Mouse (Mus musculus): ENCODE data around the gene Trim67.
"Not testable (repeated sequence)": the region's sequence is repeated elsewhere in the genome, so short reads cannot be mapped to it uniquely, and the experiment has no call there.

Trim67 gene

DNA sequence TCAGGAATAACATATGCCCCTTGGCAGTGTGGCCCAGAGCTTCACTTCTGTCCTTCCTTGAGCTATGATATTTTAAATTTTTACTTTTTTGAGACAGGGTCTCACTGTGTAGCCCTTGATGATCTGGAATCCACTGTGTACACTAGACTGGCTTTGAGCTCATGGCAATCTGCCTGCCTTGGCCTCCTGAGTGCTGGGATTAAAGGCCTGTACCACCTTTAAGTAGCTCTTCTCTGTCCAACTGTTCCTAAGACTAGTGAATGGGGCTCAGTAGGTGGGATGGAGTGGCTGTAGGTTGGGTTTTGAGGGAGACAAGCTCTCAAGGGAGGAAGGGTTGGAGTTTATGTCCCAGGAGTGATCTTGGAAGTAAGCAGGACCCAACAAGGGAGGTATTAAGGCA, 43.0 kb downstream of the Trim67 start:
- DNase-seq: no peak

DNA sequence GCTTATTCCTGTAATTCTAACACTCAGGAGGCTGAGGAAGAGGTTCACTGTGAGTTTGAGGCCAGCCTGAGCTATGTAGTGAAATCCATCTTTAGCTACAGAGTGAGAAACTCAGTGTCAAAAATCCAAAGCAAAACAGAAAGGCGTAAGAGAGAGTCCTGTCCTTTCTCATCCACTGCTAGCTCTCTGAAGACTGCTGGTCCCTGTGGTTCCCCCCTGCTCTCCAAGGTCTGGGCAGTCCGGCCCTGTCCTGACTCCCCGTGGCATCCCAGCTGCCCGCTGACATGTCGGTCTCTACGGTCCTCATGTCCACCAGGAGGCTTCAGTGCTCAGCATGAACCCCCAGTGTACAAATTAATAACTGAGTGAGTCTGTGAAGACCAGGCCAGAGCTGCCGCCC, 43.4 kb downstream of the Trim67 start:
- DNase-seq: no peak

DNA sequence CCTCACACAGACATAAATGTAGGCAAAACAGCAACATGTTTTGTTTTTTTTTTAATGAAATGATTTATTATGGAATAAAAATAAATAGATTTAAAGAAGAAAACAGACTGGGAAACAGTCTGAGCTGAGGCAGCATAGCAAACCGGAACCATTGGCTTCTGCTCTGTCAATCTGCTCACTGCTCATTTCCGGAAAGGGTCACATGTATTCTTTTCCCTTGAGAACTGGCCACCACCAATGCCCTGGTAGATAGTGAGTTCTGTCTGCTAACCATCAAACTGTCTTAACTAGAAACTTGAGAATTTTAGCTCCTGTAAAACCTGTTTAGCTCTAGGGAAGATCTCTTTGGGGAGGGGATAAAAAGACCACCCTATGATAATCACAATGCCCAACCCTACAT, 44.0 kb downstream of the Trim67 start:
- no peak for DNase-seq

DNA sequence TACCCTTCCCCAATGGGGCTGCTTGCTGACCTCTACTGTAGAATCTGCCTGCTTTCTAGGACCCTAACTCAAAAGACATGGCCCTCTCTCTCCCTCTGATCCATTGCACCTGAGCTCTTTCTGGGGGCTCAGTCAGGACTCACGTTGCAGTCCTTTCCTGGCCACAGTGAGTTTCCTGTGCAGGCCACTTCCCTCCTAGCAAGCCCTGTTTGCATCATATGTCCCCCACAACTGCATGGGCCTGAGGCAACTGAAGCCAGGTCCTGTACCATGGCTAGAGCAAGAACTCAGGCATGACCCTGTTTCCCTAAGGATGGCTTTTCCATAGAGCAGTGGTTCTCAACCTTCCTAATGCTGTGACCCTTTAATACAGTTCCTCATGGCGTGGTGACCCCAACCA, 45.1 kb downstream of the Trim67 start:
- no peak for DNase-seq

DNA sequence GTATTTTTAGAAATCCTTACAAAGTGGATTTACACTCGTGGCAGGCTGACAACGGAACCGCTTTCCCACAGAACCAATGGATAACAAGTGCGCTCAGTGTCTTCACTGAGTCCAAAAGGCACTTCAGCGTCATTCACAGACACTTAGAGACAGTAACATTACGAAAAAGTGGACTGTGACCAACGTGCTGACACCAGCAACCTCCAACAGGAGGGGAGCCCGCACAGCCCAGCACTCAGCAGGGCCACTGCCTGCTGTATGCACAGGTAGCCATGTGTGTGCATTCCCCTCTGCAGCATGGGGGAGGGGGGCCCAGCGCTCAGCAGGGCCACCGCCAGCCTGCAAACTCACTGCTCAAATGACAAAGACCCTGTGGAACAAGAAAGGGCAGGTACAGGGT, 46.5 kb downstream of the Trim67 start:
- DNase-seq: no peak

DNA sequence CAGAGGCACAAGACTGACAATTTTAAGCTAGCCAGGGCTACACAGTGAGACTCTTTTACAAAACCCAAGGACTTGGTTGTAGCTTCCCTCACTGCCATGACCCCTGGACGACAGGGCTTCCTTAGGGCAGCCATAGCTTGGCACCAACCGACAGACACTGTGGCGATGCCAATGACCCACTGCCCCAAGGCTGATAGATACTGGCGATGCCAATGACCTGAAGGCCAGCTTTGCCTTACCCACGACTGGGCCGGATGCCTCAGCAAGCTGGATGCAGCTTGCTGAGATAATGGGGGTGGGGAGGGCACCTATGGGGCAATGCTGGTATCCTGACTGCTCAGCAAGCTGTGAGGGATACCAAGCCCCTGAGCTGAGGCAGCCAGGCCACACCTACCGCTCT, 48.0 kb downstream of the Trim67 start:
- no peak for DNase-seq

DNA sequence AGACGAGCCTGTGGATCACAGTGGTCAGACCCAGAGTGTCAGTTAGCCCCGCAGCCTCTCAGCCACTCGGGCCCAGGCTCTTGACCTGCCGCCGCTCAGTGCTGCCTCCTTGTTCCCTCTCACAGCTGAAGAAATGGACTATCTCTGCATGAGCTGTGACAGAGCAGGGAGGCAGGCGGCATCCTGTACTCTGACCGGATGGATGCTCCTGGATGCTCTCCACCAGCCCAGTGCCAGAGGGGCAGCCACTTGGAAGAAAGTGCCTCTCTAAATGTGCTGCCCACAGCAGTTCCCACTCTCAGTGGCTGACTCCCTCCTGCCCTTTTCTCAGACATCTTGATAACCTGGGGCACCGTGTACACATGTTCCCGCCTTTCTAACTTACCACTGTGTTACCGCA, 48.9 kb downstream of the Trim67 start:
- no peak for DNase-seq

DNA sequence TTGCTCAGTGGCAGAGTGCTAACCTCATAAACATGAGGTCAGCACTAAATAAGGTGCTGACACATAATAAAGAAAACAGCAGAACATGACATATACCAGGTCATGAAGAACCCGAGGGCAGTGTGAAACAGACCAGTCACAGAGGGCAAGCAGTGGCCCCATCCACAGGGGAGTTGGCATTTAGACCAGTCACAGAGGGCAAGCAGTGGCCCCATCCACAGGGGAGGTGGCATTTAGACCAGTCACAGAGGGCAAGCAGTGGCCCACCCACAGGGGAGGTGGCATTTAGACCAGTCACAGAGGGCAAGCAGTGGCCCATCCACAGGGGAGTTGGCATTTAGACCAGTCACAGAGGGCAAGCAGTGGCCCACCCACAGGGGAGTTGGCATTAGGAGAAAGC, 50.0 kb downstream of the Trim67 start:
- not testable (repeated sequence) for DNase-seq

DNA sequence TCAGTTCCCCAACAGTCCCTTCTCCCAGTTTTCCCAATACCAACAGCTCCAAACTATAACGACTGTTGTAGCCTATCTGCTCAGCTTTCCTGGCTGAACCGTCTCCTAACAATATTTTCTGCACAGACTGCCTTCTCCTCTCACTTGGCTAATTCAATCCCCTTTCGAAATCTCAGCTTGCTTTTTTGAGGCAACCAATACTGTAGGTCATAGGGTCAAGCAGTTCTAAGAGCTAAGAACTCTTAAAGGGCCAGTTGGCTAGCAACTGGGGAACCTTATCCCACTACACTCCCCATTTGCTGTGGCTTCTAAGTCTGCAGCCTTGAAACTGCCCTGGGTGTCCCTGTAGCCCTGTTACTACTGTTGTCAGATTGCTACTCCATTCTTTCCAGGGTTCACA, 52.2 kb downstream of the Trim67 start:
- no peak for DNase-seq

DNA sequence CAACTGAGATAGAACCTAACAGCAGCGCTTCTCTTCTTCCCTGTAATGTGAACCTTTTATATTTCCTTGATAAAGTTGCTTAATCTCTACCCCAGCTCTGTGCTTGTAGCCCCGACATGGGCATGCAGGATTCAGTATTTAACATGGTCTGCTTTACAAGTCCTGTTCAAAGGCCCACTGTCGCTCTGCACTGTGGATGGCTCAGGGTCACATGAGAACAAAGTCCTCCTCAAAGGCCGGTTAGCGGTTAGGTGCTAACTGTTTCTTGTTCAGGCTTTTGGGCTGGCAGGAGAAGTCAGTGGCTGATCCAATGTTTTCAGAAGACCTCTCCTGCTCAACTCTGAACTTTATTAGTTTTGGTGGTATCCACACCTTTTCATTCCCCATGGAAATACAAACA, 52.7 kb downstream of the Trim67 start:
- DNase-seq: no peak

DNA sequence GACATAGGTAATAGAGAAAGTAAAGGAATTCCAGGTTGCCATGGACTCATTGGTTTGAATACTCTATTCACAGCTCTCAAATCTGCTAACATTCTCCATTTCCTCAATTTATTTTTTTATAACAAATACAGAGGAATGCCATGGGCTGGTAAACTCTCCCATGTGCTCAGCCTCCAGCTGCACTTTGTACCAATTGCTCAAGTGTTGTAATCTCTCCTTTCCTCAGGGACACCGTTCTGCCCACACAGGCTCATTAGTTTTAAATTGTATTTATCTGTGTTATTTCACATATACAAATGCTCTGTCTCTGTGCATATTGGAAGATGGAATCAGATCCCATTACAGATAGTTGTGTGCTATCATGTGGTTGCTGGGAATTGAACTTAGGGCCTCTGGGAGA, 60.6 kb downstream of the Trim67 start:
- no peak for DNase-seq

DNA sequence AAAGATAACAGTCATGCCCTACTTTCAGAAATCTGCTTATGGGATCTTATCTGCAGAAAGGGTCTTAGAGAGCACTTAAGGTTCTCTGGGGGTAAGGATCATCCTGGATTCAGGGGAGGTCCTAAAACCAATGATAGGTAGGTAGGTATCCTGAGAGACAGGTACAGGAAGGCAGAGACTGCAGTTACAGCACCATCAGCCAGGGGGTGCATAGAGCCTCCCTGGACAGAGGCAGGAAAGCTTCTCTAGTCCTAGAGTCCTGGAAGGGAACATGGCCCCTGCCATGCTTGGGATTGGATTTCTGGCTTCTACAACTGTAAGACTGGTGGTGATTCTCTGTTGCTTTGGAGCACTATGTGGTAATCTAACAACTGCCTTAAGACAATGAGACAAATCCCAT, 66.6 kb downstream of the Trim67 start:
- DNase-seq: peak; percentile 46

DNA sequence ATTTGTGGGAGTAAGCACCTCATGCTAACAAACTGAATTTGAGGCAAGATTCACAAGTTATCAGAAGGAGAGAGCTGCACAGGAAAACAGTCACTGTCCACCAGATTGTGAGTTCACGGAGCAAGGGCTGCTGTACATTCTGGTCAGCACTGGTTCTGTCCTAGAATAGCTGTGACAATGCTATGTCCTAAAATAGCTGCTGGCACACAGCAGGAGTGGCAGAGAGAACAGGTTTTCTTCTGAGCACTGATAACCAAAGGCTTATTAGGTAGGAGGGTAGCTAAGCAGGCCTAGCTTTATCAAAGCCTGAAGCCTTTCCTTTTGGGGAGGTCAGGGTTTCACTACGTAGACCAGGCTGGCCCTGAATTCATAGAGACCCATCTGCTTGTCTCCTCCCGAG, 67.3 kb downstream of the Trim67 start:
- DNase-seq: no peak

DNA sequence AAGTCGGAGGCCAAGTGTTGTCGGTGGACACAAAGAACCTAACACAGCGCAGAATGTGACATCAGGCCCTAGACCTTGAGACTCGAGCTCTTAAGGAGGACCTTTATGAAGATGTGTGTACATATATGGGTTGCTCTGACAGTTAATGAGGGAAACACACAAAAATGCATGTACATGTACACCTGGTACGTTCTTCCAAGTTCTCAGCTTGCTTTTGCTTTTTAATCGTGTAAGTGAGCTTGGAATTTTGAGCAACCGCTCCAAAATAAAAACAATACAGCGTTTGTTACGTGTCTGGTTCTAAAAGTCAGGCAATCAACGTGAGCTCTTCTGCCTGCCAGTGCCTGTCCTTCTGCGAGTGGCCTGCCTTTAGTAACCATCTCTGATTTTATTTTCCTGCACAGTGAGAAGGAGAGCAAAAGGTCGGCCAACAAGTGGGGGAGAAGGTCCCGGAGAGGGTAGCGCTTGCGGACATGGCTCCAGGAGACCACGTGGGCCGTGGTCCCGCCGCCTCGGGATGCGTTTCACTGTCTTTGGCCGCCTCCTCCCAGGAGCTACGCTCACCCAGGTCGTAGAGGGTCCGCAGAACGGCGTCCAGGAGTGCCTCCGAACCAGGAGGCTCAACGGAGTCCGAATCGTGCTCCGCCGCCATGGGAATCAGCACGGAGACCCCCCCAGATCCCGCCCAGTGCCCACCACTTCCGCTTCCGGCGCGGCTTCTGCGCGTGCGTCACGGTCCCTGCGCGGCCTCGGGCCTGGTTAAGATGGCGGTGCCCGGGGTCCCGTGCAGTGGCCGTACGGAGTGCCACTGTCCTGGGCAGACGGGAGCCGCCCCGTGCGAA, 69.7 kb downstream of the Trim67 start, which contains the start of the genes Gnpat and 2810004N23Rik:
Gene Gnpat, plus strand, starts transcription at position 713 of the 842 bp plus-strand sequence.
Gene 2810004N23Rik, minus strand, starts transcription at position 800 of the 842 bp plus-strand sequence.
- peak; percentile 95 for DNase-seq

DNA sequence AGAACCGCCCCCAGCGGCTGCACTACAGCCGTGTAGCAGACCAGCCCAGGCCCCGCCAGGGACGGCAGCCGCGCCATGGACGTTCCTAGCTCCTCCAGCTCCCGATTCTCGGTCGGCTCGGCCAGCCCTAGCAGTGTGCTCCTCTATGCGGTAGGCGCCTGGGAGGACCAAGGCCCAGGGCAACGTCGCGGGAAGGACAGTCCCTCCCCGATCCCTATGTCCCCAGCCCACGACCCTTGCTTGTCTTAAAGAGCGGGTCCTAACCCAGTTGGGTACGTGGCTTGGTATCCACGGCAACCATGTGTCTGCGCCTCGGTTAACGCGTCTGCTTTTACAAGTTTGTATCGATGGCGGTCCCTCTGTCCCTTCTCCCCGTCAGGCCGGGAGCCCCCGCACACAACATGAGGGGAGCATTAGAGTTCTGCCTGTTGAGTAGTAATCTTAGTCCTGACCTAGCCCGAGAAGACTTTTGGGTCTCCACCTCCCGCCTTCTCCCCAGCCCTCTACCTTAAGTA, 70.3 kb downstream of the Trim67 start:
- no peak for DNase-seq

DNA sequence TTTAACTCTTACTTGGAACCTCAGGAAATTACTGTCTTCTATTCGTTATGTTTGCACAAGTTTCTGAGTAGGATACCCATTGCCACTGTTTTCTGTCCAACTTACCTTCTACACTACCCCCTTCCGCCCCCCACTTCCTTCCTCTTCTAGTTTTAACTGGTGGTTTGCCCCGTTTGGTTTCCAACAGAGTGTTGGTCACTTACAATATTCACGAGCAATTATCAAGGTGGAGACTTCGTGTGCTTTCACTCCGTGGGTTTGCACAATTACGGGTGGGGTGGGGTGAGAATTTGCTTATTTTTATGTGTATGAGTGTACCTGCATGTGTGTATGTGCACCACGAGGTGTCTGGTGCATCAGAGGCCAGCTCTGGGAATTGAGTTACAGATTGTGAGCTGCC, 70.8 kb downstream of the Trim67 start:
- DNase-seq: peak; percentile 22

DNA sequence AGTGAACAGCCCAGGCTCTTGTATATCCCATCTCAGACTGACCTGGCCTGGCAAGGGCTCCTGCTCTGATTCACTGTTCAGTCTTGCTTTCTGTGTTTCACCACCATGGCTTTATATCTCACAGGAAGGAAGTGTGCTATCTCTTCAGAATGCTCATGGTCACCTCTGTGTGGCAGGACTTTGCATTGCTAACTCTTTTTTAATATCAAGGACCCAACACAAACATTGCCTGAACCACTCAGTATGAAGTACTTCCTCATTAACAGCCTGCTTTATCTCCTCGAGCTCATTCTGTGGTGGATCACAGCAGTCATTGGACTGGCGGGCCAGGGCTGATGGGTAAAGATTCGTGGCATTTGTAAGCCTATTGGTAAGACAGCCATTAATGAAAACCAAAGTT, 73.8 kb downstream of the Trim67 start:
- DNase-seq: no peak

DNA sequence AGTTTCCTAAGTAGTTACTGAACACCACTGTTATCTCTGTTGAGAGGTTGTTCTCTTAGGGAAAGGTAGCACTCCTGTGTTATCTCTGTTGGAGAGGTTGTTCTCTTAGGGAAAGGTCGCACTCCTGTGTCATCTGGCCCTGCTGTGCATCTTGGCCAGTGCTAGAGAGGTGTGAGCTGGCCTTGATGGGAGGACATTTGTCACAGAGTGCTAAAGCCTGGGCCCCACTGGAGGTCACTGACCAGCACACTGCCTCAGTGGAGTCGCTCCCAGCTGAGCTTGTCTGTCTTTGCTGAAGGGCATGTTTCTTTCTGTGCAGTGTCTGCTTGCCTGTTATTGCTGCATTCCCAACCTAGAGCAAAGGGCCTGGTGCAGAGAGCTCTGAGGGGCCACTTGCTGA, 74.2 kb downstream of the Trim67 start:
- DNase-seq: no peak

DNA sequence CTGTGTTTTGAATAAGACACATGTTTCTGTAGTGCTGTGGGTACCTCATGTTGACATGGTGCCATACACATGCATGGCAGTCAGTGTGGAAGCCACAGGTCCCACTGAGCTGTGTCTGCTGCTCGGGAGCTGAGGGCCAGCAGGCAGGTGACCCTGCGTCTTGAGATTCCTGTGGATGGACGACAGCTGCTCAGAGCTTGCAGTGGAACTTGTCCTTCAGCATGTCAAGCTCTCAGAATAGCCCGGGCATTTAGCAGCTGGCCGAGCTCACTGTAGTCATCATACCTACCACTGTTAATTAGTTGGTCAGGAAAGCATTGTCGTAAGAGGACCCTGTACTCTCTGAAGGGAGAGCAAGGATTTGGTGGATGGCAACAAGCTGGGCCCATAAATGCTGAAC, 76.8 kb downstream of the Trim67 start:
- DNase-seq: no peak

DNA sequence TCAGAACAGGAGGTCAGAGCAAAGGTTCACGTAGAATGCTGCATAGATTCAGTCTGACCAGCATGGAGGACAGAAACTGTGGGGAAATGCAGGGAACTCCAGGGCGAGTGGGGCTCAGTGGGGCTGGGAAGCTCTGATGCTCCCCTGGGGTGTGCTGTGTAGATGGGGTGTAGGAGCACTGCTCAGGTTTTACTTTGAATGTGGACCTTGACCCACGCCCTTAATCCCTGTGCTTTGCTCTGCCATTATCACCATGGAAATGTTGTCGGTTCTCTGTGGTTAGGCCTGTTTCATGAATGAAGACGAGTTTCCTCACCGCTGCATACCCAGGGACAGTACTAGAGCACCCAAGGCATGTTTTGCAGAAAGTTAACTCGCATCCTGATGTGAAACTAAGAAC, 78.6 kb downstream of the Trim67 start:
- DNase-seq: no peak

DNA sequence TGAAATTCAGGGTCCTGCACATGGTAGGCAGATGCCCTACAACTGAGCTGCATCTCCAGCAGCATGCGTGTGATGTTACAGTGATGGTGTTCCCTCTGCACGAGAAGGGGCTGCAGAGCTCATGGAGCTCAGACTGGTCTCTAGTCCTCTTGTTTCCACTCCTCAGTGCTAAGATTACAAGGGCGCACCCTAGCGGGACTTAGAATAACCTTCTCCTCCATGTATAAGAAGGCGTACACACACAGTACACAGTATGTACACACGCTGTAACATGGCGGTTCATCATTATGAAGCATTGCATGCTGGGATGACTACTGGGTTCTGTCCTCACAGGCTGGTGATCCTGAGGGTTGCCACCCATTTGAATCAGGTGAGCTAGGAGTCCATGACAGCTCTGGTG, 79.2 kb downstream of the Trim67 start:
- DNase-seq: no peak

DNA sequence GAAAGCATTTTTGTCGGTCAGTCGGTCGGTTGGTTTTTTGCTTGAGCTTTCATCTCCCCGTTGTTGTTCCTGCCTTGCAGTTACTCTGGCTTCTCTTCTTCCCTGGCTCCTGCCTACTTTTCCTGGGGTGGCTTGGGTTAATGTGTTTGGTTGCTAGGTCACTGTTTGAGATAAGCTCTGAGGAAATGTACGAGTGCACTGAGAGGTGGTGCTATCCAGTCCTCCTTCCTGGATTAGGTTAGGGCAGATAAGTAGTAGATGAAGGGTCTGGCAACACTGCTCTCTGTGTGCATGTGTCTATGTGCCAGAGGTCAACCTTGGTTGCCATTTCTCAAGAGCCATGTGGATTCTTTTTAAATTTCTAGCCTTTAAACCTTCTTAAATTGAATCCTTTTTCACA, 79.8 kb downstream of the Trim67 start:
- no peak for DNase-seq

DNA sequence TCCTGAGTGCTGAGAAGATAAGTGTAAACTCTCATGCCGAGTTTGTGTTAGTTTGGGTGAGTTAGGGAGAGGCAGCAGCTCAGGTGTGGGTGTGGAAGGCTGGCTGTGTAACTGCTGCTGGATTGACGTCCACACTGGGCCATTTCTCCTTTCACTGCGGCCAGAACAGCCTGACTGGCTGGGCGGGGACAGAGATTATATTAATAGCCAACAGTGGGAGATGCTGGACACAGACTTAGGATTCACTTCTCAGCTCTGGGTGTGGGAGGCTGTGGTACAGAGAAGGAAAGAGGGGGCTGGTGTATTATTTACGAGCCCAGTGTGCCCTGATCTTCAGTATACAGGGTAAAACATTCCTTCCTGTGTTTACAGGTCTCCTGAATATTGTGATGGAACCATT, 85.2 kb downstream of the Trim67 start:
- no peak for DNase-seq

DNA sequence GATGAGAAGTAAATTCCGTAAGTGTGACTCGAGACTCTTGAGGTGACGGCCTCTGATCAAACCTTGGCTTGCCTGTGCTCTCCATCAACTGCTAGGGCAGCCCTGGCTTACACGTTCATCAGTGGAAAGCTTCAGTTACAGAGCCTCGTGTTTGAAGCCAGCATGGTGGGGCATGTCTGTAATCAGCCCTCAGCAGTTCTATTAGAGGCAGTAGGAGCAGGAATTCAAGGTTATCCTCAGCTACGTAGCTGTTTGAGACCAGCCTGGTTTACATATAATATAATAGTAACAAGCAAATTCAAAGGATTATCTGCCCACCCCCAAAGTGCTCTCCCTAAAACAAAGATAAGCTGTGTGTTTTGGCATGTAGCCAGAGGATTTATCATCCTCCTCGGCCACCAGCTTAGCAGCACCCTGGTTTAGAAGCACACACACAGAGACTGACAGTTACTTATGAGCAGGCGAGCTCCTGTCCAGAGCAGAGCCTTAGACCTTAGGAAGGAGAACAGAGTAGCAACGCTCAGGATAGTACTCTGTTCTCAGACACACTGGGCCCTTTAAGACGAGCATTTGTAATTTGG, 86.1 kb downstream of the Trim67 start:
- DNase-seq: no peak
